Mouse (Mus musculus) hindbrain, embryonic 12.5 days (tissue): ENCODE measurements around the gene Oas1g. TPM values are rescaled to one million over a fixed set of nuclear protein-coding genes. Genes with fewer than 3 reads are reported as not detected.
"Not testable (repeated sequence)": the region's sequence is repeated elsewhere in the genome, so short reads cannot be mapped to it uniquely, and the experiment has no call there.

Experiments
- ATAC-seq: fragments of 200-750 bp; cut with Nextera tagmentation; 2 replicates; pipeline ENCODE4 v1.8.0; 2017; ENCODE audit warnings: moderate TSS enrichment; ENCODE audit not compliant: low FRiP score
- H3K27ac ChIP-seq: fragments of 300-500 bp; sonication (generic); 2 replicates; pipeline ENCODE4 v1.5.1; 2016; ENCODE audit warnings: mild to moderate bottlenecking
- H3K27me3 ChIP-seq: fragments of 300-500 bp; sonication (generic); 2 replicates; pipeline ENCODE4 v1.6.1; 2016; ENCODE audit warnings: mild to moderate bottlenecking
- H3K36me3 ChIP-seq: fragments of 300-500 bp; sonication (generic); 2 replicates; pipeline ENCODE4 v1.6.1; 2016; ENCODE audit warnings: mild to moderate bottlenecking
- H3K4me1 ChIP-seq: fragments of 300-500 bp; sonication (generic); 2 replicates; pipeline ENCODE4 v1.6.1; 2016
- H3K4me2 ChIP-seq: fragments of 300-500 bp; sonication (generic); replicated peaks from 2 replicates; pipeline ENCODE4 v1.6.1; 2016; ENCODE audit warnings: mild to moderate bottlenecking
- H3K4me3 ChIP-seq: fragments of 300-500 bp; sonication (generic); 2 replicates; pipeline ENCODE4 v1.5.1; 2016; ENCODE audit warnings: mild to moderate bottlenecking
- H3K9ac ChIP-seq: fragments of 300-500 bp; sonication (generic); 2 replicates; pipeline ENCODE4 v1.6.1; 2016; ENCODE audit warnings: mild to moderate bottlenecking, moderate library complexity
- H3K9me3 ChIP-seq: fragments of 300-500 bp; sonication (generic); replicated peaks from 2 replicates; pipeline ENCODE4 v1.6.1; 2016; ENCODE audit warnings: mild to moderate bottlenecking
- WGBS: fragments of 180-500 bp; shearing (Covaris S2); methylation state at CpG from one replicate; pipeline ENCODE4 v1.1.7; 2016; 5-methylcytosine and 5-hydroxymethylcytosine counted together
- polyA plus RNA-seq: library from polyadenylated mRNA; unstranded; fragments of >200 nt; fragmentation: Nextera tagmentation; extraction: Ambion mirVana; gene quantifications from 2 replicates; pipeline ENCODE4 v1.2.1, GENCODE M21; 2016

Gene Oas1g
- polyA plus RNA-seq, 1 experiment from 2014 or later: not detected

DNA sequence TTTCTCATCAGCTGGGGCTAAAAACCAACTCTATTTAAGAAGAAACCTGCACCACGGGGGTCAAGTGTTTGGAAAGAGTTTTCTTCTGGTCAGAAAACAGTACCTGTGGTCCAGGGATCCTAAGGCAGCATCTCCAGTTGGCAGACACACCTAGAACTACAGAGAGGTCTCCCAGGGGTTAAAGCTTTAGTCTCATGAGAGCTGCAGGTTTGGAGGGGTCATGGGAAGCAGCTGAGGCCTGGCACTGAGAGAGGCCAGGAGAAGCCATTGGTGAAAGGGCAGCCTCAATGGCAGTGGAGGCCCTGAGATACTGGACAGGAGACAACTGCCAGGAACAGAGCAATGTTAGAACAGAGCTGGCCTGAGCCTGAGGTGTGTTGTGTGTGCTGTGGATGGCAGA lies 13.3 kb upstream of the Oas1g start:
- Histone ChIP-seq H3K27me3 (no peaks in the 10 kb centered on the region), H3K36me3 (no peaks in the 10 kb centered on the region), H3K27ac (no peak overlapping the region), H3K4me3 (no peak overlapping the region), H3K4me2 (no peak overlapping the region), H3K9me3 (no peaks in the 10 kb centered on the region), H3K4me1 (no peaks in the 10 kb centered on the region), H3K9ac (no peak overlapping the region)
- ATAC-seq: no peak
- 64% methylated on average over 1 of the region's 1 CpGs for WGBS

DNA sequence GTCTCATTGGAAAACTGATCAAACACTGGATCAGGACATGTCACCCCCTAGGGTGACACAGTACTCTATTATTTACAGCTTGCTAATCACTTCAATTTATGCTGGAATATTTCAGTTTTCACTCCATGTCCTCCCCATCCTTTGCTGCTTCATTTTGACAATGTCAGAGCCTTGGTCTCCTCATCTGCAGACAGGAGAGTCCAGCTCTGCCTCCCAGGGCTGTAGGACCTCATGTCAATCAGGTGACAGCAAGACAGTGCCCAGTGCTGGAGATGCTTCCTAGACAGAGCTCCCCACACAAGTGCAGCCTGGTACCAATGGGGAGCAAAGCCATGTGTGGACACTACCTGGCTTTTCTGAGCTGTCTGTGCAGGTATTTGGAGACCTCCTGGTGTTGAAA lies 11.3 kb upstream of the Oas1g start:
- H3K9me3 ChIP-seq: no peaks in the 10 kb centered on the region
- no peak for ATAC-seq
- H3K9ac ChIP-seq: no peak overlapping the region
- no peak overlapping the region for H3K27ac ChIP-seq
- H3K36me3 ChIP-seq: no peaks in the 10 kb centered on the region
- no peak overlapping the region for H3K4me2 ChIP-seq
- H3K27me3 ChIP-seq: no peaks in the 10 kb centered on the region
- H3K4me3 ChIP-seq: no peak overlapping the region
- no peaks in the 10 kb centered on the region for H3K4me1 ChIP-seq

DNA sequence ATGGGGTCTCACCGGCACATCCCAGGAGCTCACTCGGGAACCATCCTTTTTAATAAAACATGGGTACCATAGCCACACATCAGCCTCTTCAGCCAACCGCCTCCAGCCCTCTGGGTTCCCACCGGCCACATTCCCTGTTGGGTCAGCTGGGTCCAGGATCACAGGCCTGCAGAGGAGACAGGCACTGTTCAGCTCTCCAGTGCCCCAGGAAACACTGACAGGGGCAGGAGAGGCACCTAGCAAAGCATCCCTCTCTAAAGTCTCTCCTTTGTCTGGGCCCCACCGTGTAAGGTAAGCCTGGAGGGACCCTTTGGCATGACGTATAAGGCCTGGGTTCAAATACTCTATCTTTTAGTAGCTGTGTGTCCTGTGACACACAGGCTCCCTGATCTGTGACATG lies 10.9 kb upstream of the Oas1g start:
- Histone ChIP-seq H3K4me3 (no peak overlapping the region), H3K36me3 (no peaks in the 10 kb centered on the region), H3K9me3 (no peaks in the 10 kb centered on the region), H3K4me1 (no peaks in the 10 kb centered on the region), H3K27ac (no peak overlapping the region), H3K9ac (no peak overlapping the region), H3K4me2 (no peak overlapping the region), H3K27me3 (no peaks in the 10 kb centered on the region)
- 87% methylated on average over 6 of the region's 6 CpGs for whole genome bisulfite sequencing
- no peak for ATAC-seq

DNA sequence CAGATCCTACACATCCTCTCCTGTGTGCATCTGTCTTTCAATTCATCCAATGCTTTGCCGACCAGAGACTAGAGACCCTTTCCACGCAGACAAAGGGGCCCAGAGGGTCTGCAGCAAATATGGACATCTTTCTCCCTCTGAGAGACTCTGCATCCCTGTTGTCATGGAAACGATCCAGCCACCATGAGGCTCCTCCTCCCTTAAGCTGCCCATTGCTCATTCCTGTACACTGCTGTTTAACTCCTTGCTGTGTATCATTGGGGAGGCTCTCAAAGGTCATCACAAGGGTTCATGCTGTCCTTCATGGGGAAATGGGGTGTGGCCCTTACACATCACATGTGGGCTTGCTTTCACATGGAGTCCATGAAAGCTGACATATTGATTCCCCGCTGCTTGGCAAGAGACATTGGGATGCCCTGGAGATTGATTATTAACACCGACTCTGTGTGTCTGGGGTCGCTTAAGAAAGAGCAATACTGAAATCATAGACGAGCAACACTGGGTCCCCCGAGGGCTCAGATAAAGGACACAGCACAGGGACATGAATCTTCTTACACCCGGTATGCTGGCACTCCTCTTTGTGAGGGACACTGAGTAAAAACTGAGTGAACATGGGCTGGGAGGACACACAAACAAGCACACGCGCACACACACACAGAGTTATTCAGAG lies 8.0 kb upstream of the Oas1g start:
- ATAC-seq: no peak
- Histone ChIP-seq H3K27ac (no peak overlapping the region), H3K4me3 (no peak overlapping the region), H3K4me2 (no peak overlapping the region), H3K27me3 (no peaks in the 10 kb centered on the region), H3K4me1 (no peaks in the 10 kb centered on the region), H3K9me3 (no peaks in the 10 kb centered on the region), H3K36me3 (no peaks in the 10 kb centered on the region), H3K9ac (no peak overlapping the region)
- WGBS: 80% methylated on average over 11 of the region's 11 CpGs

DNA sequence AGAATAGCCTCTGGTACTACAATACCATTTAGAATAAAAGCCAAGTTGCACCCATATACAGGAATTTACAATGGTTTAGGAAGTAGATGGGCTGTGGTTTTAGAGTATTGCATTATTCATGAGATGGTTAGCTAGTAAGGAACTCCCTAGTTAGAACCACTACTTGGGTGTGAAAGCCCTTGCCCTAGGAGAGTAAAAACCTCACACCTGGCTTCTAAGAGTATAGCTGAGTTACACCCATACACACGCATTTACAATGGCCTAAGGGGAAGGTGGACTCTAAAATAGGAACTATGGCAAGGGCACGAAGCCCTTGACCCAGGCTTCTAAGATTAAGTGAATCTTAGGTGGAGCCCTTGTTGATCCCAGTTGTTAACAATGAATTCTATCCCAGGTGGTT lies 7.3 kb upstream of the Oas1g start:
- H3K9me3 ChIP-seq, H3K4me1 ChIP-seq, H3K9ac ChIP-seq, H3K4me2 ChIP-seq, ATAC-seq, H3K4me3 ChIP-seq, H3K27me3 ChIP-seq, H3K36me3 ChIP-seq, H3K27ac ChIP-seq: not testable (repeated sequence)
- 87% methylated on average over 2 of the region's 2 CpGs for WGBS

DNA sequence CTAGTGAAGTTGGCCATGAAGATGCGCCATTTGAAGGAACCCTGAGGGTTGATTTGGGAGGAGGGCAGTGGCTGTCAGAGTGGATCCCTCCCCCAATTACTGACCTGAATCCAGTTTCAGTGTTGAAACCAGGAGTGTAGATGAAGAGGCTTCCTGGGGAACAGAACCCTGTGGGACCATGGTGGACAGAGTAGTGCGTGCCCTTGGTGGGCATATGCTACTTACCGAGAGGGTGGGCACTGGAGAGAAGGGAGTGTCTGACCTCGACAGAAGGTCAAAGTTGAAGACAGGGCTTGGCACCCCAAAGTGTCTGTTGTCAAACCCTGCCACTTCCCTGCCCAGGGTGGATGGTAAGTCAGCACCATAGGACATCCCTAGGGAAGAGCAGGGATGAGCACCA lies 6.5 kb upstream of the Oas1g start:
- H3K4me1 ChIP-seq, H3K9me3 ChIP-seq, H3K4me2 ChIP-seq, H3K27me3 ChIP-seq, ATAC-seq, H3K4me3 ChIP-seq, H3K9ac ChIP-seq, H3K27ac ChIP-seq, H3K36me3 ChIP-seq: not testable (repeated sequence)
- WGBS: 92% methylated on average over 4 of the region's 4 CpGs

DNA sequence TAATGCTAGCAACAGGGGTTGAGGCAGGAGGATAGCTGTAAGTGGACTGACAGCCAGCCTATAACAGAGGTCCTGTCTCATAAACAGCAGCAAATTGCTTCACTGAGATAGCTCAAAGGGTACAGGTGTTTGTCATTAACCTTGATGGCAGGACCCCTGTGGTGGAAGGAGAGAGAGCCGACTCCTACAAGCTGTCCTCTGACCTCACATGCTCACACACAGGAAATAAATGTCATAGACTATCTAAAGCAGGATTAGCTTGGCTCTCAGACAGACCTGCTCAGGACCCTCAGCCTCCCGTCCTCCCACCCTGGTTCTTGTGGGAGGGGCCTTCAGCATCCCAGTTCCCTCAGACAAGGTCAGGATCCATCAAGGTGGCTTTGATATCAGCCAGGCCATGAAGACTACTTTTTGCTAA lies 4.8 kb upstream of the Oas1g start:
- Histone ChIP-seq H3K4me1 (no peaks in the 10 kb centered on the region), H3K27ac (no peak overlapping the region), H3K4me2 (no peak overlapping the region), H3K36me3 (no peaks in the 10 kb centered on the region), H3K9ac (no peak overlapping the region), H3K4me3 (no peak overlapping the region), H3K9me3 (no peaks in the 10 kb centered on the region), H3K27me3 (no peaks in the 10 kb centered on the region)
- 51% methylated on average over 2 of the region's 2 CpGs for whole genome bisulfite sequencing
- no peak for ATAC-seq

DNA sequence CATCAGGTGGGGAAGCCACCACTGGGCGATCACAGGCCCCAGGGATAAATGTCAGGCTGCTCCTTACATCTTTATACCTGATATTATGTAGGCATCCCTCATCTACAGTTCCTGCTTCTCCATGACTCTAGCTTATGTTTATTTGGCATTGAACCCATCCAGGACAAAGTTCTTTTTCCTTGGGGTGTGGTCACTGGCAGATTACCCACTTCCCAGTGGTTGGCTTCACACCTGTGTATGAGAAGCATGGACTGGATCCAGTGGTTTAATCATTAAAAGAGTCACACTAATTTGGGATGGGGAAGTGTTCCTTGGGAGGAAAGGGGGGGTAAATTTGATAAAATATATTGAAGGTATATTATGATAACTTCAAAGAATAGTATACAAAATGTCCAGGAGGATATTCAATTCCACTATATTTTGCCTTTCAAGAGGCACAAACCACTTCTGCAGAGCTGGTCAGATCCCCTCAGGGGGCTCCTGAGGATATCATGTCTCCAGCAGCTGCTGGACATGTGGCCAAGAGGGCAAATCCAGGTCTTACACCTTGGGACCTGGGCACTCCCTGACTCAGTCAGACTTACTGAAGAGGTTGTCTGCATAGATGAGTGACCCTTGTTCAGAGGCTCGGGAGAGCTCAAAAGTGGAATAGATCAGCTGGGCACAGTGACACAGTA lies 4.3 kb upstream of the Oas1g start:
- H3K4me2 ChIP-seq, H3K4me3 ChIP-seq, ATAC-seq, H3K4me1 ChIP-seq, H3K9ac ChIP-seq, H3K27ac ChIP-seq, H3K36me3 ChIP-seq, H3K9me3 ChIP-seq, H3K27me3 ChIP-seq: not testable (repeated sequence)
- WGBS: 69% methylated on average over 2 of the region's 2 CpGs

DNA sequence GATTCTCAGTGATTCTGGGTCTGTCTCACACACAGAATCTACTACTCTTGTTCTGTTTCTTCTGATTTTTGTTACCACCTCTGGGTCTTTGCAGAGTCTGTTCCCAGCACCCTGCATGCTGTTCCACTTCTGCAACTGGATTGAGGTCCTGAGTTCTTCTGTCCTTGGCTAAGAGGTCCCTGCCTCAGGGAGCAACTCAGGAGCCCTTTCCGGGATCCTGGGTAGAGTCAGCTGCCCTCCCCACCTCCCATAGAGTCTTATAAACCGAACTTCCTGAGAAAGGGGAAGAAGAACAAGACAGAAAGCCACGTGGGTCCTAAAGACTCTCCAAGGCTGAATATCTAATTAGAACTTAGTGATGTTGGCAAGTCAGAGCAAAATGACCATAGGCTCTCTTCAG lies 3.6 kb upstream of the Oas1g start:
- WGBS: 47% methylated on average over 3 of the region's 3 CpGs
- H3K27ac ChIP-seq: no peak overlapping the region

DNA sequence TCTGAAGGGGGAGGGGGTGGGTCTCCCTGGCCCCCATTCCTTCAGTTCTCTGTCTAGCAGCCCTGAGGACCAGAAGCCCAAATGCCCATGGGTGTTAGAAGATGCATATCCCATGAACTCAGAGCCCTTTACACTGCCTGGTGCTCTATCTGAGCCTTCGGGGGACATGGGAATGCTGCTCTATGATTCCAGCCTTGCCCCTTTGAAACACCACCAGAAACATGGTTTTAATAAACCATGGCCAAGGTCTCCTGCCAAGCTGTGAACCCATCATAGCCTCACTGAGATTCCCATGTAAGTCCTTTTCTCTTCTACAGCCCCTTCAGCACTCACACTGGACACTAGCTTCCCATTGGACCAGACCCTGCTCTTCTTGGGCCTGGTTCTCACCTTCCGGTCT lies 2.6 kb upstream of the Oas1g start:
- WGBS: 77% methylated on average over 2 of the region's 2 CpGs

More for the DNA sequence above, 3.6 kb upstream of the Oas1g start:
- Histone ChIP-seq H3K4me1 (no peaks in the 10 kb centered on the region), H3K36me3 (no peaks in the 10 kb centered on the region), H3K9ac (no peak overlapping the region), H3K4me2 (no peak overlapping the region), H3K4me3 (no peak overlapping the region), H3K27me3 (no peaks in the 10 kb centered on the region), H3K9me3 (no peaks in the 10 kb centered on the region)
- no peak for ATAC-seq

DNA sequence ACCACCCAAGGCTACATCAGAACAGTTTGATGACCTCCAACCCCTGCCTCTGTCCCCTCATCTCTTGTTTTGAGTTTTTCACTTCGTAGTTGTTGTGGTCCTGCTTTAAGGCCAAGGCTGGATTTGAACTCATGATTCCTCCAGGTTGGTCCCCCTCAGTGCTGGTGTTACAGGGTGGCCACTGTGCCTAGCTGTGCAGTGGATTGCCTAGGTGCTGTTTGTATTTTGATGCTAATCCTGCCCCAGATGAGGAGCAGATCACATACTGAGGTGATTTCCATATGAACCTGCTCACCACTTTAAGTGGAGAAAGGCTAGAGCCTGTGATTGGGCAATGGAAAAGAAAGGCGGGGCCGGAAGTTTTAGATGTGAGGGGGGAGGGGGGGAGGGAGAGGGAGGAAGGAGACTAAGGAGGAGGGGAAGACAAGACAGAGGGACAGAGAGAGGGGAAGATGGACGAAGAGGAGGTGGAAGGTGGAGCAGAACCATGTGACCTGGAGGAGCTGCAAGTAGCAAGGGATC lies 942 bp upstream of the Oas1g start:
- H3K4me2 ChIP-seq, H3K4me1 ChIP-seq, H3K4me3 ChIP-seq, H3K9me3 ChIP-seq, H3K27ac ChIP-seq, ATAC-seq, H3K9ac ChIP-seq, H3K27me3 ChIP-seq, H3K36me3 ChIP-seq: not testable (repeated sequence)
- WGBS: 42% methylated on average over 4 of the region's 4 CpGs

More for the DNA sequence above, 2.6 kb upstream of the Oas1g start:
- Histone ChIP-seq H3K36me3 (no peaks in the 10 kb centered on the region), H3K9me3 (no peaks in the 10 kb centered on the region), H3K27ac (no peak overlapping the region), H3K4me3 (no peak overlapping the region), H3K4me1 (no peaks in the 10 kb centered on the region), H3K9ac (no peak overlapping the region), H3K27me3 (no peaks in the 10 kb centered on the region), H3K4me2 (no peak overlapping the region)
- no peak for ATAC-seq

DNA sequence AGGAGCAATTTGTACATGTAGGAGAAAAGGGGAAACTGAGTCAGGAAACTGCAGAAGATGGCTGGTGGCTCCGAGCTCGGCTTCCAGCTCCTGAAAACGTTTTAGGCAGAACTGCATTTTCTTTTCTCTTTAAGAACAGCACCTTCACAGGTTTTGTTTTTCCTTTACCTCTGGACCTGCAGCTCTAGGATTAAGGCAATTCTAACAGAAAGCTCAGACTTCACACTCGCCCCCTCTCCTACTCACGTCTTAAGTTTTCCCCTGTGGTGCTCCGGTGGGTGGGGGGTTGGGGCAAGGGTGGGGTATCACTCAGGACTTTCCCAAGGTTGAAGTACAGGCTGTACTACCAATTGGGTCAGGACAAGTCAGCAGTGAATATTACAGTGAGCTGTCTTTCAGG lies 418 bp upstream of the Oas1g start:
- H3K4me2 ChIP-seq: no peak overlapping the region
- no peak for ATAC-seq
- H3K9me3 ChIP-seq: no peaks in the 10 kb centered on the region
- H3K9ac ChIP-seq: no peak overlapping the region
- H3K27ac ChIP-seq: no peak overlapping the region
- H3K4me1 ChIP-seq: no peaks in the 10 kb centered on the region
- H3K36me3 ChIP-seq: no peaks in the 10 kb centered on the region
- no peak overlapping the region for H3K4me3 ChIP-seq
- WGBS: 51% methylated on average over 6 of the region's 6 CpGs
- no peaks in the 10 kb centered on the region for H3K27me3 ChIP-seq

DNA sequence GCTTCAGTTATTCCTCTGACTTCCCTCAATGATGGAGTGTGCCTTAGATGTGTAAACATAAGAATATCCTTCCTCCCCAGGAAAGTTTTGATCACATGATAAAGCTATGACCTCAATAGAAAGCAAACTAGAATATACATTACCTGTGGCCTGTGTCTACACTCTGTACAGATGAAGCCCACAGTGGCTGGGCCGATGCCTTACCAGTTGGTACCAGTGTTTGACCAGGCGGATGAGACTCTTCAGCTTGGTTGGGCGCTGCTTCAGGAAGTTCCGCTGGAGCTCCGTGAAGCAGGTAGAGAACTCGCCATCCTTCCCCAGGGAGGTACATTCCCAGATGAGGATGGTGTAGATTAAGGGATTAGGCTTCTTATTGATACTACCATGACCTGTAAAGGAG lies 5.7 kb downstream of the Oas1g start:
- not testable (repeated sequence) for H3K4me2 ChIP-seq, H3K4me3 ChIP-seq, H3K27ac ChIP-seq, H3K27me3 ChIP-seq, ATAC-seq, H3K4me1 ChIP-seq, H3K9ac ChIP-seq, H3K36me3 ChIP-seq, H3K9me3 ChIP-seq
- WGBS: 91% methylated on average over 6 of the region's 6 CpGs
